Mouse (Mus musculus) forebrain, embryonic 11.5 days (tissue): ENCODE data around the gene Arhgap28. TPM values are rescaled to one million over a fixed set of nuclear protein-coding genes. Genes with fewer than 3 reads are reported as not detected.

ENCODE experiments used
- ATAC-seq: fragments of 200-750 bp; cut with Nextera tagmentation; replicated peaks from 2 replicates; pipeline ENCODE4 v1.8.0; 2017; ENCODE audit warnings: moderate TSS enrichment; ENCODE audit not compliant: low FRiP score
- DNase-seq: peaks from one replicate; pipeline ENCODE4 v3.0.0-alpha.2; 2017; ENCODE audit warnings: low spot score
- H3K27ac ChIP-seq: fragments of 300-500 bp; sonication (generic); 2 replicates; pipeline ENCODE4 v1.5.1; 2014; ENCODE audit warnings: low read depth, low read length
- H3K27me3 ChIP-seq: fragments of 300-500 bp; sonication (generic); 2 replicates; pipeline ENCODE4 v1.6.1; 2014; ENCODE audit warnings: mild to moderate bottlenecking, low read length, mixed read lengths; ENCODE audit not compliant: control insufficient read depth, insufficient read depth
- H3K36me3 ChIP-seq: fragments of 300-500 bp; sonication (generic); 2 replicates; pipeline ENCODE4 v1.6.1; 2014; ENCODE audit warnings: mild to moderate bottlenecking, low read length, moderate library complexity, mixed read lengths; ENCODE audit not compliant: control insufficient read depth, insufficient read depth
- H3K4me1 ChIP-seq: fragments of 300-500 bp; sonication (generic); replicated peaks from 2 replicates; pipeline ENCODE4 v1.6.1; 2014; ENCODE audit warnings: low read length, mixed read lengths; ENCODE audit not compliant: control insufficient read depth, insufficient read depth
- H3K4me2 ChIP-seq: fragments of 300-500 bp; sonication (generic); 2 replicates; pipeline ENCODE4 v1.6.1; 2014; ENCODE audit warnings: low read depth, mild to moderate bottlenecking, low read length, moderate library complexity, mixed read lengths; ENCODE audit not compliant: severe bottlenecking
- H3K4me3 ChIP-seq: fragments of 300-500 bp; sonication (generic); 2 replicates; pipeline ENCODE4 v1.5.1; 2014; ENCODE audit warnings: low read depth, low read length
- H3K9ac ChIP-seq: fragments of 300-500 bp; sonication (generic); 2 replicates; pipeline ENCODE4 v1.6.1; 2014; ENCODE audit warnings: low read length
- H3K9me3 ChIP-seq: fragments of 300-500 bp; sonication (generic); 2 replicates; pipeline ENCODE4 v1.6.1; 2016; ENCODE audit warnings: low read length, mixed read lengths; ENCODE audit not compliant: control insufficient read depth
- WGBS: fragments of 180-500 bp; shearing (Covaris S2); extraction: QIAGEN DNeasy Blood & Tissue Kit; methylation state at CpG from one replicate; pipeline ENCODE4 v1.1.7; 2014; 5-methylcytosine and 5-hydroxymethylcytosine counted together
- polyA plus RNA-seq: library from polyadenylated mRNA; unstranded; fragments of >200 nt; fragmentation: Nextera tagmentation; extraction: Ambion mirVana; gene quantifications from 2 replicates; pipeline ENCODE4 v1.2.1, GENCODE M21; 2014

The Arhgap28 gene
- polyA plus RNA-seq, 1 experiment from 2014 or later: 21.9 TPM

DNA sequence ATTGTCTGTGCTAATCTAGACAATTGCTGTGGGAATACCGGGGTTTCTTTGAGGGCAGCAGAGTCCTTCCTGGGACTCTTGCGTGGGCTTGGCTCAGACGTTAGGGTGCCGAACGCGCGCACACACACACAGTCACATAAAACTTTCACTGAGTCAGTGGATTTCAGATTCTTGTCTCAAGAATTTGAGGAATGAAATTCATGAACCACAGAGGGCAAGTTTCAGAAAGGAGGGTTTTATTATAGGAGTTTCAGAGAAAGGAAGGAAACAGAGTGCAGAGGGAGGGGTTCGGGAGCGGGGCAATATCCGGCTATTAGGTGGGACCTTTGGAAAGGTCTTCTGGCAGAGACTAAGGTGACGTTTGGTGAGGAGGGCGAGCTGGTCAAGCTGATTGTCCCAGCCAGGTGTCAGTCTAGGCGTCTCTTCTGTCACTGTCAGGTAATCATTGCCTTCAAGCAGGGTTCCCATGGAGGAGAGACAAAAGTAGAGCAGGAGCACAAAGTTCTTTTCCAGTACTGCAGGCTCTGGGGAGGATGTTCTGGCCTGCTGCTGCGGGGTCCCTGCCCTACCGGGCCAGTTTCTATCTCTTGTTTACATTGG, 15.6 kb upstream of the Arhgap28 start:
- H3K4me2 ChIP-seq: no peak overlapping the region
- no peak overlapping the region for H3K27ac ChIP-seq
- no peak overlapping the region for H3K4me3 ChIP-seq
- WGBS: 86% methylated on average over 15 of the region's 15 CpGs
- no peaks in the 10 kb centered on the region for H3K4me1 ChIP-seq
- no peak for ATAC-seq
- no peaks in the 10 kb centered on the region for H3K36me3 ChIP-seq
- H3K27me3 ChIP-seq: no peaks in the 10 kb centered on the region
- no peaks in the 10 kb centered on the region for H3K9me3 ChIP-seq
- DNase-seq: no peak
- no peak overlapping the region for H3K9ac ChIP-seq

DNA sequence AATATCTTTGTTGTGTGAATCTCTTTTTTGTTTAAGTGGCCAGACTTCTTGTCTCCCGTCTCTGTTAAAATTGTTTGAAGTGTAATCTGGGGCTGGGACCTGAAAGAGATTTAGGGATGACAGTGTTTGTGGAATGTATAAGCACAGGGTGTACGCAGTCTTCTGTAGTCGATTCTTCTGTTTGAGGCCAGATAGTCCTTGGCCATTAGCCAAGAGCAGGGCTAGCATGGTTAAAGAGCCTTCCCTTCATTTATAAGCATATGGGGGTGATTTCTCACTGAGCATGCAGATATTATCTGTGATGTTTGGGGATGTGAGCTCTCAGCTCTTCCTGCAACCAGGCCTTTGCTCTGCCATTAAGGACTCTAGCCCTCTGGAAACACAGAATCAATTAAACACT, 13.2 kb upstream of the Arhgap28 start:
- Histone ChIP-seq H3K9ac (no peak overlapping the region), H3K27me3 (no peaks in the 10 kb centered on the region), H3K4me2 (no peak overlapping the region), H3K27ac (no peak overlapping the region), H3K4me1 (no peaks in the 10 kb centered on the region), H3K9me3 (no peaks in the 10 kb centered on the region), H3K36me3 (no peaks in the 10 kb centered on the region), H3K4me3 (no peak overlapping the region)
- ATAC-seq: no peak
- DNase-seq: no peak
- 80% methylated on average over 3 of the region's 3 CpGs for WGBS

DNA sequence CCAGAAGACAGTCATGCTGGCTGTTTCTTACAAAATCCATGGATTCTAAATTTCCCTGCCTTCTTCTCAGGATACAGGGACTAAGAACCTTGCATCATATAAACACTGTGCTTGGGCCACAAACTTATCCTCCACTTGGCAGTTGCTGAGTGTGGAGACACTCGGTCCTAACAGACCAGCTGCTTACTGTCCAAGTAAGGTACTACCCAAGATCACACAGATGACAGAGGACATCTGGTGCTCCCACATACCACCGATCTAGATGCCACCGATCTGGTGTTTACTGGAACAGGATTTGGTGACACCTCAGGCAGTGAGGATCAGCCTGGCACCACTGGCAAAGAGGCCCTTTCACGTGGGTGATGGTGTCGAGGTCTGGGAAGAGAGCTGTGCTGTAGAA, 7.7 kb upstream of the Arhgap28 start:
- Histone ChIP-seq H3K9ac (no peak overlapping the region), H3K4me1 (no peaks in the 10 kb centered on the region), H3K36me3 (no peaks in the 10 kb centered on the region), H3K4me3 (no peak overlapping the region), H3K27me3 (no peaks in the 10 kb centered on the region), H3K4me2 (no peak overlapping the region), H3K9me3 (no peaks in the 10 kb centered on the region), H3K27ac (no peak overlapping the region)
- no peak for ATAC-seq
- no peak for DNase-seq
- WGBS: 90% methylated on average over 5 of the region's 5 CpGs

DNA sequence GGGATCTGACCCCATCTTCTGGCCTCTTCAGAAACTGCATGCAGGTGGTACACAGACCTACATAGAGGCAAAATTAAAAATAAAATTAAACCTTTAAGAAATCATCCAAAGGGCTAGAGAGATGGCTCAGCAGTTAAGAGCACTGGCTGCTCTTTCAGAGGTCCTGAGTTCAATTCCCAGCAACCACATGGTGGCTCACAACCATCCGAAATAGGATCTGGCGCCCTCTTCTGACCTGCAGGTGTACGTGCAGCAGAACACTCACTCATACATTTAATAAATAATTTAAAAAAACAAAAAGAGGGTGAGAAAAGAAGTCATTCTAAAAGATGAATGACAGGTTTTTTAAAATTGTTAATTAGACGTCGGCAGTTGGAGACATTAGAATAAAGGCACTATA, 6.1 kb upstream of the Arhgap28 start:
- no peaks in the 10 kb centered on the region for H3K27me3 ChIP-seq
- H3K4me2 ChIP-seq: no peak overlapping the region
- no peaks in the 10 kb centered on the region for H3K9me3 ChIP-seq
- H3K4me3 ChIP-seq: no peak overlapping the region
- H3K4me1 ChIP-seq: no peaks in the 10 kb centered on the region
- H3K9ac ChIP-seq: no peak overlapping the region
- no peaks in the 10 kb centered on the region for H3K36me3 ChIP-seq
- no peak overlapping the region for H3K27ac ChIP-seq
- ATAC-seq: no peak
- DNase-seq: no peak
- whole genome bisulfite sequencing: 95% methylated on average over 5 of the region's 5 CpGs

DNA sequence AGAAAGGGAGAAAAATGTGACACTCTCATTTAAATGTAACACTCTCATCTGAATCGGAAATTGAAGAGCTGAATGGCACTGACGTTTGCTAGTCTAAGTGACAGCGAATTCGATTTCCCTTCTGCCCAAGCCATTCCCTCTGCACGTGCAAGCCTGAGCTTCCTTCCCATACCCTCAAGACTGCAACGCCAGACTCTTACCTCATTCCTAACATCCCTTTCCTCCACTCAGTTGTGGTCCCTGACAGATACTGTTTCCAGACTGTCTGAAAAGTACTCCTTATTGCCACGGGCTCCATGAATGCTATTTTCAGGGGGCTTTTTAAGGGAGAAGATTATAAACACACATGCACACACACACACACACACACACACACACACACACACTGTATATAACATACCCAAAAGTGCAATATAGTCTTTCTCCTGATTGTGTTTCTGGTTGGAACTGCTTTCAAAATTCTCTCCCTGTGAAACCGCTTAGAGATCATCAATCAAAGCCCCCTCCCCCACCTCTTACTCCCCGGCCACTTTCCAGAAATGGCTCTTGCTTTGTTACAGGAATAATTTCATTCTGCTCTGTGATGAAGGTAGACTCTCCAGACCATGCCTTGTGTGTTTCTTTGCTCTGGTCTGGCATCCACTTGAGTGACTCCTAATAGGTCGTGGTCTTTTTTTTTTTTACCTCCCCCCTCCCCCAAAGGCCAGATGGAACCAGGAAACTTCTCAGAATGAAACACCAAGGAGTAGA, 836 bp upstream of the Arhgap28 start:
- Histone ChIP-seq H3K27ac (0 out of 2 replicates have a peak overlapping the region, but pooled peaks have one; percentile 14), H3K9me3 (no peaks in the 10 kb centered on the region), H3K27me3 (no peaks in the 10 kb centered on the region), H3K4me1 (no peaks in the 10 kb centered on the region), H3K4me2 (peak overlapping the region; percentile 68; the same call in 1 of the 2 replicates), H3K36me3 (no peaks in the 10 kb centered on the region), H3K4me3 (peak overlapping the region; percentile 68), H3K9ac (peak overlapping the region; percentile 75; the same call in 1 of the 2 replicates)
- ATAC-seq (peak; percentile 17), DNase-seq (no peak)
- WGBS: 15% methylated on average over 10 of the region's 10 CpGs

DNA sequence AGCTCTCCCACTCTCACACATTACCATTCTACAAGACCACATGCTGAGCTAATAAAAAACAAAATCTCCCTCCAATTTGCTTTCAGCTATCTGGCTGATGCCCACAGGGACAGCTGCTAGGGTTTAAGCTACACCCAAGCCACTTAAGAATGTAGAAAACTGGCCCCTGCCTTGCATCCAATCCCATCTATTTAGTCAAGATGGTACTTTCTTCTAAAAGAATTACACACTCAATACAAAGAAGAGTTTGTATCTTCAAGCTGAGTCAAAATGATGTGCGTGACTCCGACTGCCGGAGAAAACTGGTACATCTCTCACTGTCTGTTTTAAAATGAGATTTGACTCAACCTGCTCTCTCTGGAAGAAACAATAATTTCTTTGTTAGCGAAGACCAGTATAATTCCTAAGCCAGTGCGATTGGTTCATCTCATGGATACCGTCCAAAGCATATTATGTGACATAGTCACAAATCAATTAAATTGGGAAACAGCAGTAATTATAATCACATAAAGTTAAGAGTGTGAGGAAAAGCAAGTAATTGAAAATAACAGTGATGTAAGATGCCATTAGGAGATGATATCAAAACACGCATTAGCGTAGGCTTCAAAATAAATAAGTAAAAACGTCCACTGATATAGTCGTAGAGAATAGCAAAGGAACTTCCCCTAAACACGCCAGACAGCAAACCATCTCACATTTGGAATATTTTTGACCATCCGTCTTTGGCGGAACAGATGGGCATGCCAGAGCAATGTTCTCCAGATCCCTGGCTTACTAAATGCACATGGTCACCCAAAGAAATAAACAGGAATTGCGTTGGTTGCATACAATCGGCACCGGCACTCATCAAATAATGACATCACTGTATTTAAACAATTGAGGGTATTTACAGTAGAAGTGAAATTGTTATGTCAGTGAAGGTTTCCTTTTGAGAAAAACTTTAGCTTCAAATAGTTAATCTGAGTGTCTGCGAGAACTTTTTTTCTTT, 1.0 kb downstream of the Arhgap28 start:
- peak overlapping the region; percentile 68 for H3K4me3 ChIP-seq
- H3K27ac ChIP-seq: no peak overlapping the region
- ATAC-seq (no peak), DNase-seq (no peak)
- H3K36me3 ChIP-seq: no peaks in the 10 kb centered on the region
- no peak overlapping the region; the same call in 1 of the 2 replicates for H3K9ac ChIP-seq
- no peaks in the 10 kb centered on the region for H3K9me3 ChIP-seq
- no peaks in the 10 kb centered on the region for H3K4me1 ChIP-seq
- peak overlapping the region; percentile 68 for H3K4me2 ChIP-seq
- WGBS: 51% methylated on average over 17 of the region's 17 CpGs
- H3K27me3 ChIP-seq: no peaks in the 10 kb centered on the region

DNA sequence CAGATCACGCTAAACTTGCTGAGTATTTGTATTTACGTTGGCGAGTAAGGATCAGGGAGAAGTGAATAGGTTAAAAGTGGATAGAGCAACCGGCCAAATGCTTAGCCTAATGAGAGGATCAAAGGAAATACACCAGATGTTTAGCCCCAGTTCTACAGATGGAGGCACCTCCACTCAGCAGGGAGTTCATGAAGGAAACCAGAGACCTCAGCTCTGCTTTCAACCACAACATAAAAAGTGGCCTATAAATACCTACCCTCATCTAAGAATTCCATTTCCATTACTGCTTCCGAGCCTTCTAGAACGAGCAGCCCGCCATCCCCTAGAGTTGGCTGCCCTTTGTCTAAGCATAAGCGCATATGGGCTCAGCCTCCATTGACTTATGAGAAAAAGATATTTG, 4.1 kb downstream of the Arhgap28 start:
- WGBS: 52% methylated on average over 8 of the region's 8 CpGs
- Histone ChIP-seq H3K36me3 (no peaks in the 10 kb centered on the region), H3K27ac (no peak overlapping the region), H3K9me3 (no peaks in the 10 kb centered on the region), H3K27me3 (no peaks in the 10 kb centered on the region), H3K4me3 (no peak overlapping the region), H3K4me2 (no peak overlapping the region), H3K4me1 (no peaks in the 10 kb centered on the region), H3K9ac (no peak overlapping the region)
- no peak for DNase-seq
- no peak for ATAC-seq

DNA sequence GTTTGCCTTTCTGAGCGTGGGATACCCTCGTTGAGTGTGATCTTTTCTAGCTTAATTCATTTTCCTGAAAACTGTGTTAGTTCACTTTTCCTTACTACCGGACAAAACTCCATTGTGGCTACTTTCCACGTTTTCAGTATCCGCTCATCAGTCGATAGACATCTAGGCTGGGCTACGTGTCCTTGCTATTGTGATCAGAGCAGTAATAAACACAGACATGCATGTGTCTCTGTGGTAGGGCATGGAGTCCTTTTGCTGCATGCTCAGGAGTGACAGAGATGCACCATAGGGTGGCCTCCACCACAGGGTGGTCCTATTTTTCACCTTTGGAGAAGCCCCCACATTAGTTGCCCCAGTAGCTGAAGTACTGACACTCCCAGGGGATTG, 7.2 kb downstream of the Arhgap28 start:
- DNase-seq: no peak
- WGBS: 81% methylated on average over 7 of the region's 7 CpGs
- H3K27ac ChIP-seq: no peak overlapping the region

More for the DNA sequence above, 7.2 kb downstream of the Arhgap28 start:
- Histone ChIP-seq H3K4me3 (no peak overlapping the region), H3K9me3 (no peaks in the 10 kb centered on the region), H3K27me3 (no peaks in the 10 kb centered on the region), H3K36me3 (no peaks in the 10 kb centered on the region), H3K9ac (no peak overlapping the region), H3K4me2 (no peak overlapping the region), H3K4me1 (no peaks in the 10 kb centered on the region)
- ATAC-seq: no peak
